Mouse (Mus musculus): Measurements from ENCODE around the gene Ttc17.
A peak's percentile ranks its signal among the peaks of the same experiment; 100 is the strongest.

Gene Ttc17

DNA sequence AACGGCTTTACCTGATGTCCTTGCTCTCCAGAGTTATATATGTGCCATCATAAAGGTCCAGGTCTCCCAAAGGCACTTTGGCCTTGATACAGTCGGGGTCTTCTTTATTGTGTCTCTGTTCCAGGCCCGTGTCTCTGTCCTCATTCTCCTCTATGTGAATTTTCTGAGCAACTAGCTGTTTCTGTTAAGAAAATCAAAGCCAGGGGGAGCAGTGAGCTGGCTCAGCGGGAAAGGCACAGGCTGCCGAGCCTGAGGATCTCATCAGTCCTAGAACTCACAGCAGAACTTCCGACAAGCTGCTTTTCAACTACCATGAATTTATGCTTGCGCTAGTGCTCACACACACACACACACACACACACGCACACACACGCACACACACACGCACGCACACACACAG is 27.8 kb downstream of the Ttc17 start:
- no peak for DNase-seq

GRCm38 (mm10) chr2:94371093-94371492 is 35.4 kb downstream of the Ttc17 start:
- DNase-seq, result peak; percentile 49

GRCm38 (mm10) chr2:94363821-94364220 is 42.7 kb downstream of the Ttc17 start:
- DNase-seq, result no peak

- DNase-seq, result no peak
These were observed 46.0 kb downstream of the Ttc17 start for GRCm38 (mm10) chr2:94360398-94360973.

GRCm38 (mm10) chr2:94348165-94348591 is 58.3 kb downstream of the Ttc17 start:
- peak; percentile 59 for DNase-seq

- DNase-seq, result peak; percentile 42
These were observed 59.7 kb downstream of the Ttc17 start for GRCm38 (mm10) chr2:94346746-94347145.

DNA sequence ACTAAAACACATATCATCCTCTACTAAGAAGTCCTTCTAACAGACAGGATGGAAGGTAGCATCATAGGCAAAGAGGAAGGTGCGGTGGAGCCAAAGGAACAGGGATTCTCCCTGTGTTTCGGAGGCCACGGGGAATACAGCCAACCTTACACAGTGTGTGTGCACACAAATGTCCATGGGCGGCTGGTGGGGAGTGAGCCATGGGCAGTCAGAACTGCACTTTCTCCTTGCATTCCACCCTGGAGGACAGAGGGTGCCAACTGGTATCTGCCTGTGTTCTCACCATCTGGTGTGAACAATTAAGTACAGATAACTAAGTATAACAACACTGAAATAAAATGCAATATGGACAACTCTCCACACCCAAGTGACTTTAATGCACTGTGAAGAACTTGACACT is 61.9 kb downstream of the Ttc17 start:
- DNase-seq, result no peak

DNA sequence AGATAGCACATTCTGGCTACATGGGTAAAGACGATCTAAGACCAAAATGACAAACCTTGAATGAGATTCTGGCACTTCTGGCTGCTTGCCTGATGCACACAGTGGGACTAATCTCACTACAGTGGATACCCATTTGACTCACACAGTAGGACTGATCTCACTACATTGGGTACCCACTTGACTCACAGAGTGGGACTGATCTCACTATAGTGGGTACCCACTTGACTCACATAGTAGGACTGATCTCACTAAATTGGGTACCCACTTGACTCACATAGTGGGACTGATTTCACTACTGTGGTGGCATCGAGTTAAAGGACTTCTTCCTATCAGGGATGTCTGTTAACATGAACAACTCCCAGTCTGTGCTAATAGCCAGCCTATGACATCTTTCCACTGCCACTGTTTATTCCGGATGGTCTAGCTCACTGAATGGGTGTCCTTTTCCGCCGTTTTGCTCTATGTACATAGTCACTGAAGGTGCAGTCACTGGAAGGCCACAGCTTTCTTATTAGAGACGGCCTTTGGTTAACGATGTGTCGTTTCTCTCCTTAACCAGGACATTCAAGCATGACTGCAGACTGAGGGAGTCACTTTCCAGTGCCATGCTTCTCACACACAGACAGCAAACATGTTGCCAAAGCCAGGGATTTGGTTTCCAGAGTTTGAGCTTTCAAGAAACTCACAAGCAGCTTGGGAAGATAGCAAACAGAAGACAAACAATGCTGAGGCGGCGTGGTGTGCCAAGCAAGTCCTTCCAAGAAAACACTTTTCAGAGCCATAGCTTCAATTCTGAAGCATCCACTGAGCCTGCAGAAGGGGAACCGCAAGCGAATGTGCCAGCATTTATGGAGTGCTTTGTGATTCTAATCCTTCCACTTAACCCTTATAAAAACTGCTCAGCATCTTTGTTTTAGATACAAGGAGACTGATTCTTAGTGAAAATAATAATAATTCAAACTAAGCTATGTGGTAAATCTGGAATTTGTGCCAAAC is 62.9 kb downstream of the Ttc17 start:
- DNase-seq, result no peak

- DNase-seq, result peak; percentile 17
These were observed 65.7 kb downstream of the Ttc17 start for GRCm38 (mm10) chr2:94340769-94341168.

- DNase-seq, result no peak
These were observed 67.0 kb downstream of the Ttc17 start for GRCm38 (mm10) chr2:94339495-94339894.

DNA sequence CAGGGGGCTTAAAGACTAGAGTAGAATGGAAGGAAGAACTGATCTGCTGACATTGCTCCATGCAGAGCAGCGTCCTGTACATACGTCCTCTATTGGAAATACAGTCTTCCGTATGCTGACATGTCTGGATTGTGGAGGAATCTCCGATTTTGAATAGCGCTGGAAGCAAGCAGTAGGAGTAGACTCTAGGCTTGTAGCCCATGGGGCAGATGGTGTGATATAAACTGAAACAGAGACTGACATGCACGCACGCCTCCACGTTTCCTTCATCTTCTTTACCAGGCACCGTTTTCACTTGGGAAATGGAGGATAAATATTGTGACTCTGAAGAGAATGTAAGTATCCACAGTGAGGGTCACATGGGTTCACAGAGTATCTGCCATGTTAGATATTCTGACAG is 70.2 kb downstream of the Ttc17 start:
- no peak for DNase-seq

GRCm38 (mm10) chr2:94334742-94335046 is 71.8 kb downstream of the Ttc17 start:
- no peak for DNase-seq

DNA sequence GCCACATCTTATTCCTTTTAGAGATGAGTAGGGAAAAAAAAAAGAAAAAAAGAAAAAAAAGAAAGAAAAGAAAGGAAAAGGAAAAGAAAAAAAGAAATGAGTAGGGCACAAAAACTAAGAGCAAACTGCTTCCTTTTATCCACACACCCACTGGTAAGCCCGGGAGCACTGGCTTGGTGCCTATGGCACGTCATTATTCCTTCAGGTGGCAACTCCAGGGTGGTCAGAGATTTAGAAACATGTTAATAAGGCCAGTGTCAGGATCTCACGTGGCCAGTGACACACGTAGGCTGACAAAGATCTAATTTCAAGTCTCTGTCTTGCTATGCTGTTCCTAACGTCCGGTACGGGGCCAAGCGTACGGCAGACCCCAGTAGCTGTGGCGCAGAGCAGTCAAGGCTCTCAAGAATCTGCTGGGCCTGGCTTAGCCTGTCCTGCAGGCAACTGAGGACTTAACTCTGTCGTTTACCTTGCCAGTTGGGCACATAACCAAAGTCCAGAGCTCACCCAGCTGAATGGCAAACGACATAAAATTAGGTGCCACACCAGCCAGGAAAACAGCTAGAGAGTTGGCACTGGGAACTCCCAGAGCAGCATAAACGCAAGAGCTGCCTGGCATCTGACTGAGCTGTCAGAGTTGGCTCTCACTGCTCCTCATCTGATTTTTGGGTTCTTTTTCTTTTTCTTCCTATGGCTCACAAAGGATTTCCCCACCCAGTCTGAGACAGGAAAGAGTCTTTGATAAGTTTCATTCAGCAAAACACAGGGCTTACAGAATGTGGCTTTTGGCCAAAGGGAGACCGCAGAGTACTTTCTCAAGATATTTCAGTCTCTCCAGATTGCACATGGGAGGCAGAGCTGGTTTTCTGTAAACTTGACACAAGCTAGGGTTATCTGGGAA is 72.4 kb downstream of the Ttc17 start:
- DNase-seq, result no peak

DNA sequence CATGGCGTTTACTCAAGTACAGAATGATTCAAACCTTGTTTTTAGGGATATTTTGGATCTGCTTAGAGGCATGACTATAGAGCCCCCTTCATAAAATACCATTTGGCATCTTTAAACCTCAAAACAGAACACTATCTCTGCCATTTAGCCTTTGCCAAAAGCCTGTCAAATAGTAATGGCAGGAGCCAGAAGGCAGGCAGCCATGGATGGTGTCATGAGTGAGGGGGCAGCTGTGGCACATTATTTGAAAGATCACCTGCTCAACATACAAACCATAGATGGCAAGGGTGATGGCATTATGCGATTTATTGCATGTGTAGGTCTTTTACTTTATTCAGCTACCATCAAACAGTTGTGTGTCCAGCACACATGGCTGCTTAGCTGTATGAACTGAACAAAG is 73.4 kb downstream of the Ttc17 start:
- DNase-seq, result no peak

- DNase-seq, result no peak
These were observed 77.2 kb downstream of the Ttc17 start for GRCm38 (mm10) chr2:94329336-94329735.

DNA sequence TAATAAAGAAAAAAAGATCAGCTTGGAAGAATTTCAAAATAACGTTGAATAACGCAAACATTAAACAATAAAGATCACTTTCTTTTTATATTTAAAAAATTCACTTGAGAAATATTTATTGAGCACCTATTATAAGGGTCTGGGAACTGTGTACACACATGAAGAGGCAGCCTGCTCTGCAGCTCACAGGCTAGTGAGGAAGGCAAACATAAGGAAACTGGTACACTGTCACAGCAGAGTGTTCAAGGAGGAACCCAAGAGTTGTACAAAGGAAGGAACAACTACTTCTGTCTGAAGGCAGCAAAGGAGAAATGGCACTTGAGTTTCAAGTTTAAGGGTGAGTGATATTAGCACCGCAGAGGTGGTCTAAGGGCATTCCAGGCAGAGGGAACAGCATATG is 78.7 kb downstream of the Ttc17 start:
- no peak for DNase-seq

- DNase-seq, result no peak
These were observed 86.7 kb downstream of the Ttc17 start for GRCm38 (mm10) chr2:94319780-94320179.

DNA sequence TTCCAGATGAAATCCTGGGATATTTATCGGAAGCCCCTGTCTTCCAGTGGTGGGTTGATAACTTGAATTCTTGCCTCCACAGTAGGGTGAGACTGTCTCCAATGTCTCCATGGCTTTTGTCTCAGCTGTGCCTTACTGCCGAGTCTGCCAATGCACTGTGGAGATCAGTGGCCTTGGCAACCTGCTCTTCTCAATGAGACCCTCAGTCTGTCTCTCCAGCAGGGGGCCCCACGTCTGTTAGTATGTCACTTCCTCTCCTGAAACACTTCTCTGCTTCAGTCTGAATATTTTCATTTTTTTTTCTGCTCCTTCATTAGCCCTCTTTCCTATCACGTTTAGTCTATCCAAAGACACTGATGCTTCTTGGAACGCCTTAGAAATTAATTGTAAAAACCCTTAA is 90.0 kb downstream of the Ttc17 start:
- peak; percentile 28 for DNase-seq

DNA sequence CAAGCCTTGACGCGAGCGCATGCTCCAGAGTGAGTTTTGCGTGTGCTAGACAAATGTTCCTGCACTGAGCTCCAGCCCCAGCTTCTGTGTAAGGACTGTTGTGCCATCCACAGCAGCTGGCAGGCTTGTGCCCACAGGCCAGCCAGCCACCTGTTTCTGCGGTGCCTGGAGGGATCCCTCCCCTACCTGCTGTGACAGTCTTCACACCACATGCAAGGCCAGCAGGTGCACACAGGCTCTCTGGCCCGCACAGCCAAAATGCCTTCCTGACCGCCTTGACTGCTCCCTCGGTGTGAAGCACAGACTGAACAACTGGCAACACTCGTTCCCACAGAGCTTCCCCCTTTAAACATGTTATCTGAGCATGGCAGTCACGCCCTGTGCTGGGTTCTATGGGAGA is 102.5 kb downstream of the Ttc17 start:
- DNase-seq, result no peak

DNA sequence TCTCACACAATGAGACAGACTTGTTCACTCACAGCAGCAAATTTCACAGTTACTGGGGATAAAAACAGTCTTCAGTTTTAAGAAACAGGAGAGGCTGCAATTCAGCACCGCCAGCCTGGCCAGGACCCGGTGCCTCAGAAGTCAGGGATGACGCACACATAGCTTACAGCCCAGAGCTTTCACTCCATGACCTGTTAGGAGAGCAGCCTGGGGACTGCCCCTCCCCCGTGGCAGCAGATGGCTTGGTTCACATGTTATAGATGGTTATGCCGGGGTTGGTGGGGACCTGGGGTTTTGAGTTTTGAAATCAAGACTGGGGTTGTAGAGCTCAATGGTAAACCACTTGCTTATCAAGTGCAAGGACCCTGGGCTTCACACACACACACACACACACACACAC is 104.1 kb downstream of the Ttc17 start:
- no peak for DNase-seq

DNA sequence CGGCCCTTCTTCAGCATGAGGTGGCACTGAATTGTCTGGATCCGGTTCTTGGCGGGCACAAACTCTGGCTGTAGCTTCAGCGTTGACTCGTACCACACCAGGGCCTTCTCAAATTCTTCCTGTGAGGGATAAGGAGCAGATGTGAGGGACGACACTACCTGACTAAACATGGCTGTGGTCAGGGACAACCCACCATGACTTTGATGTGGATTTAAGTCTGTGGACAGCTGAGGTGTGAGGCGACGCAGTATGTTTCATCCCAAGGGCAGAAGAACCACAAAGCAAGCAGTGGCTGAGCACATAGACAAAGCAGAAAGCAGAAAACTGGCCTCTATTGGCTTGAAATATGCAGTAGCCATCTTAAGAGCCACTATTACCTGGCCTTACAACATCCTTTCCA is 104.7 kb downstream of the Ttc17 start:
- no peak for DNase-seq

DNA sequence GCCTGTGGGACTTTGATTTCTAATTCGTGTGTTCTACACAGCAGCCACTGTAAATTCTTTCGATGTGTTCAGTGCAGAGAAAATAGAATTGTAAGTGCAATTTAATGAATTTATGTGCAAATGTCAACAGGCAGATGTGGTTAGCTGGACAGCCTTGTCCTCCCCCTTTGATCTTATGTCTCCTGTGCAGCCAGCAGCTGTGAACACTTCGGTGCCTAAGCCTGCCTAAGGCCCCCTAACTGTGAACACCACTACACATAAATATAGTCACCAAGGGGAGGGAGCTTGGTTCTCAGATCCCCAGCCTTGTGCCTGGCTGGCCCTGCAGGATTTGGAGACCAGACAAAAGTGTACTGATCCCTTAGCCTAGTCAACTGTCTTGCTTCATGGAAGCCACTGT is 109.0 kb downstream of the Ttc17 start:
- DNase-seq, result no peak

- peak; percentile 83 for DNase-seq
These were observed 116.0 kb downstream of the Ttc17 start for GRCm38 (mm10) chr2:94290483-94290882.

Measured in kidney, postnatal 10 days (tissue).